Mouse (Mus musculus) frontal cortex, postnatal 36 days (tissue): ENCODE results near the gene Sorbs2.

Experiments
- DNase-seq, 2 experiments: peaks; one replicate each; pipeline ENCODE4 v3.0.0; 2022; ENCODE audit warnings: low spot score in 2 of 2

Sorbs2 gene

DNA sequence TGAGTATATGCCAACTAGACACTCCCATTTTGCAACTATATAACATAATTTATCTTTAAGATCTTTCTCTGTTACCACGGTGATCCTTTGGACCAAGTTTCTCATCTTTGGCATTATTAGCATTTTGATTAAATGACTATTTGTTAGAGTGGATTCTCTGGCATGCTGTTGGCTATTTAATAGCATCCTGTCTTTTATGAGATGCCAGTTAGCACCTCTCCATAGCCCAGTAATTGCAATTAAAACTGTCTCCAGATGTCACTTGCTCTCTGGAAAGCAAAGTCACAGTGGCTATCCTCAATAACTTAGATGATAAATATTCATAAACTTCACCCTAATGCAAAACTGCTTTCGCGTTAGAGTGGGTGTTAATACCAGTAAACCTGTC lies 170.3 kb downstream of the Sorbs2 start:
- DNase-seq: no peak

GRCm38 (mm10) chr8:45681171-45681570 lies 173.6 kb downstream of the Sorbs2 start:
- DNase-seq: no peak

DNA sequence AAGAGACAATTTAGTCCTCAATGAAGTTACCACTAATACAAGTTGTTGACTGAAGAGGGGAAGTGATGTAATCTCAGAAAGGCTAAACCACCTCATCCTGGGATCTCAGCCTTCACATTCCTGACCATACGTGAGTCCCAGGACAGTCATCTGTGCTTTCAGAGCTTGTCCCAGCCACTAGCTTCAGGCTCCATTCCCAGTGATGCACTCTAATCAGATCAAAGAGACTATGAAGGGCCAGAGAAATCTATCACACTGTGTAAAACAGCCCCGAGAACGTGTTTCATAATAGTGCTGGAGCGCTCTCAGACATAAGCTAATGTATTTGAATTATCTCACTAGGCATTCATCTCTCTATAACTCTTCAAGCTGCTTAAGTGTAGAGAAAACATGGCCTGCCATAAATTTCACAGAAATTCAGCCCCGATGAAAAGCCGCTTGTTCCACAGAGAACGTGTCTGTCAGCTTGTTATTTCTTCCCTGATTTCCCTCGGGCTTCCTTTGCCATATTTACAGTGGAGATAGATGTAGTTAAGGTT lies 175.3 kb downstream of the Sorbs2 start:
- DNase-seq: no peak

- no peak for DNase-seq
Measured at GRCm38 (mm10) chr8:45687942-45688695, 180.5 kb downstream of the Sorbs2 start.

GRCm38 (mm10) chr8:45689611-45690207 lies 182.1 kb downstream of the Sorbs2 start:
- DNase-seq: no peak

DNA sequence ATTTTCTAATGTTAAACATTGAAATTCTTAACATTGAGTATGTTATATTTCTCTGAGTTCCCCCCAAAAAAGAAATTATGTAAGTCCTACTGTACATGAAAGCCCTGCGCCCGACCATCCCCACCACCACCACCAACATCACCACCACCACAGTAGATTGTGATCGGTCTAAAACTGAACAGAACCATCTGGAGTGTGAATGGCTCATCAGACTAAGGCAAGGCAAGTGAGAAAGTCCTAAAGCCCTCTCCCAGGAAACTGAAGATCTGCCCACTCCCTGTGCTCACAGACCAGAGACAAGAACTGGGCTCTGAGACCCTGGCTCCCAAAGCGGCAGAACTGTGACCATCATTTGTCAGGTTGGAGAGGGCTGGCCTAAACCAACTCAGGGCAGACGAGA lies 192.5 kb downstream of the Sorbs2 start:
- DNase-seq: peak in 1 of 2 experiments; percentile 53

DNA sequence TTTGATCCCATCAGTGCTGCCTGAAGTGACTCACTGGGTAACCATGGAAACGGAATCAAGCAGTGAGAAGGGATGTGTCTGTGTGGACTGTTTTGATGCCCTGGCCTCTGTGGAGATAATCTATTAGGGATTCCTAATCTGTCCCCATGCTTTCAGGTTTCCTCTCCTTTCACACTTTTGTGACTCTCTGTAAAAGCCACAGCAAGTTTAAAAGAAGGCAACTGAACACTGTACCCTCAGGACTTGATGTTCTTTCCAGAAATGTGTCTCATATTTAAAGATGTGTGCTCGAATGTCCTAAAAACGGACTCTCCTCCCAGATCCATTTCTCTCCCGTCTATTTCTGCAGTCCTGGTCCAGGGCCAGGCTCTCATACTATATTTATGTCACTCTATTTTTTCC lies 196.1 kb downstream of the Sorbs2 start:
- DNase-seq: peak in 1 of 2 experiments; percentile 61

- no peak for DNase-seq
Measured at GRCm38 (mm10) chr8:45709098-45709497, 201.5 kb downstream of the Sorbs2 start.

DNA sequence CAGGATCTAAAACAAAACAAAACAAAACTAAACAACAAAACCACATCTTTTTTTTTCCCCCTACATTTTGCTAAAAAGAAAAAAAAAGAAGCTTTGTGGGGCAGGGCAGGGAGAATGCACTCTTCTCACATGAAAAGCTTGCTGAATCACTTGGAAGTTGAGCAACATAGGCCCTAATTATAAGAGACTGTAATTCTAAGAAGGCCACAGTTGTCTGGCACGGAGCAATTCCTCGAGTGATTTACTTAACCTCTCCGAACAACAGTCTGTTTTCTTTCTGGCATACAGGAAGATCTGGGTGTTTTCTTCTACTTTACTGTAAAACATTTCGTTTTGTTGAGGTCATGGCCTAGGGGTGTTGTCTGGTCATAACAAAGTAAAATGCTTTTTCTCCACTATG lies 202.1 kb downstream of the Sorbs2 start:
- no peak for DNase-seq

- DNase-seq: no peak
Measured at GRCm38 (mm10) chr8:45712610-45713009, 205.0 kb downstream of the Sorbs2 start.

DNA sequence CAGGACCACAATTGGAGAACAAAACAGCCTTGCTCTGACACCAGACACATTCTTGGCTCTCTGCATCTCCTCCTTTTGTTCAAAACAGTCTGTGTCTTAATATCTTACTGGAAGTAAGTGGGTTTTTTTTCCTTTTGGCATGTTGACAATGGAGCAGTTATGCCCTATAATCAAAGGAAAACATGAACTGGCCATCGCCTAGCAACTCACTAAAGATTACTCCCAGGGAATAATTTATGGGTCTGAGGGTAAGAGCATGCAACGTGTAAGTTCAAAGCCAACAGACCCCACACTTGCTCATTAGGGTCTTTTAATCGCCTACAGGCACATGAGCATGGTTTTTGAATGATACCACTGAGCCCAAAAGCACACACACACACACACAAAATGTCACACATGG lies 207.2 kb downstream of the Sorbs2 start:
- DNase-seq: no peak

GRCm38 (mm10) chr8:45715330-45716027 lies 207.9 kb downstream of the Sorbs2 start:
- peak; percentile 63 to 82 for DNase-seq

DNA sequence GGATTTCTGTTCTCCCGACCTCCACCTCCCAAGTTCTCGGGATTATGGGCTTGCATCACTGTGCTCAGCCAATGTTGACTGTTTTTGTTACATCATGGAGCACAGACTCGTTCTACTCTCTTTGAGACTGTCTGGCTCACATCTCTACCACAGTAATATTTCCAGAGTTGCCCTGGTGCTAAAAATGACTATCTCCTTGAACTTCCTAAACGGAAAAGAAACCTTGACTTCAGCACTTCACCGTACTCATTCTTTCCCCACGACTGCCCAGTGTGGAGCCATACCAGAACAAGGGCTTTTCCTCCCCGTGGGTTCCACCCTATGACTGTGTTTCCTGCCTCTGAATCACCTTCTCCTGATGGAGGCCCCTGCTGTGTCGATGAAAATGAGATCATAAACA lies 212.2 kb downstream of the Sorbs2 start:
- DNase-seq: no peak

GRCm38 (mm10) chr8:45724204-45724603 lies 216.6 kb downstream of the Sorbs2 start:
- DNase-seq: no peak

GRCm38 (mm10) chr8:45725321-45725720 lies 217.7 kb downstream of the Sorbs2 start:
- DNase-seq: no peak

DNA sequence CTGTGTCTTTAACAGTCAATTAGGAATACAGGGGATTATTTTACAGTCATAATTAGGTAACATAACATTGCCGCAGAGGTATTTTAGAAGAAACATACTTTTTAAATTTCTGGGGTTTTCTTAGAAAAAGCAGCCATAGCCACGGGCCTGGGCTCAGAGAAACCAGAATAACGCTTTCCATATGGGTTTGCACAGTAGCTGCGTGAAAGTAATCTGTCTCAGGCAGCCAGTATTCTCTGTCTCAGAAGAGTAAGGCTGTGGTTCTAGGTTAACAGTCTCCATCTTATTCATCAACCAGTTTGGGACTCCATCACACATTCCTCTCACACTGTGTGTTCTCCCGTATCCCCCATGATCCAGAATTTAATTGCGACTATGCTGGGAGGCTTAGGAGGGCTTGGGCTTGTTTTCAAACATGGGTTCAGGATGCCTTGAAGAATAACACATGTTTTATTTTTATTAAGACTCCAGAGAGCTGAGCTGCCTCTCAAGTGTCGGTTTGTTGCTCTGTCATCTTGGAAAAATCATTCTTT lies 222.3 kb downstream of the Sorbs2 start:
- no peak for DNase-seq

- no peak for DNase-seq
Measured at GRCm38 (mm10) chr8:45730795-45731194, 223.2 kb downstream of the Sorbs2 start.

DNA sequence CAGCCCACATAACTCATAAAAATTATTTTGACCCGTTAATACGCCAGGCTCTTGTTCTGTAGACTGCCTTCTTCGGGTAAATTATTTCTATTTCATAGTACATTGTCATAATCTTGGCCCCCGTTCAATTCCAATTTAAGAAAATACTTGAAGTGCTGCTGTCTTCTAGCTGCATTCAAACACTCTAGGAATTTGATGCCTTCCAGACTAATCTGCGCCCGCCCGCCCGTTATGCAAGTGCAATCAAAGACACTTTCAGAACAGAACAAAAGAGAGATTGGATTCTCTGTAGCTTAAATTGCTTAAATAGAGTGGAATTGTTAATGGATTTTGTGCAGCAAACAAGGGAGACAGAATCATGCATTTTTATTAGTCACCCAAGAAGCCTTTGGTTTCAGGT lies 226.5 kb downstream of the Sorbs2 start:
- DNase-seq: no peak

DNA sequence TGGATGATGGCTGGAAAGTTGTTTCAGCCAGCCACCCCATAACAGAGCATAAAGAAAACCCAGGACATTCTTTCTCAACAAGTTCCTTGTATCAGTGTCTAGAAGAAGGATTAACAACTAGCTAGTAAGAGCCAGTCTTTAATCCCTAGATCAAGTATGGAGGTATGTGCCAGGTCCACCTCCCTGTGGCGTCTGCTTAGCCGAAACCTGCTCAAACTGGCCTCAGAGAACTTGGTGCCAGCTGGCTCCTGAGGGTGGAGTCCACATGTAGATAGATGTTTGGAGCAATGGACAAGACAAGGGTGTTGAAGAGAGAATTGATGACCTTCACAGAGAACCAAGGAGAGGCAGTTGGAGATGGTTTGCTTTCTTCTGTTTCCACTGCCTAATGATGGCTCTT lies 229.7 kb downstream of the Sorbs2 start:
- DNase-seq: no peak

- no peak for DNase-seq
Measured at GRCm38 (mm10) chr8:45743326-45743725, 235.7 kb downstream of the Sorbs2 start.

- DNase-seq: no peak
Measured at GRCm38 (mm10) chr8:45743739-45744138, 236.2 kb downstream of the Sorbs2 start.
